Mouse (Mus musculus): Measurements from ENCODE around the gene Igfbp7.

DNA sequence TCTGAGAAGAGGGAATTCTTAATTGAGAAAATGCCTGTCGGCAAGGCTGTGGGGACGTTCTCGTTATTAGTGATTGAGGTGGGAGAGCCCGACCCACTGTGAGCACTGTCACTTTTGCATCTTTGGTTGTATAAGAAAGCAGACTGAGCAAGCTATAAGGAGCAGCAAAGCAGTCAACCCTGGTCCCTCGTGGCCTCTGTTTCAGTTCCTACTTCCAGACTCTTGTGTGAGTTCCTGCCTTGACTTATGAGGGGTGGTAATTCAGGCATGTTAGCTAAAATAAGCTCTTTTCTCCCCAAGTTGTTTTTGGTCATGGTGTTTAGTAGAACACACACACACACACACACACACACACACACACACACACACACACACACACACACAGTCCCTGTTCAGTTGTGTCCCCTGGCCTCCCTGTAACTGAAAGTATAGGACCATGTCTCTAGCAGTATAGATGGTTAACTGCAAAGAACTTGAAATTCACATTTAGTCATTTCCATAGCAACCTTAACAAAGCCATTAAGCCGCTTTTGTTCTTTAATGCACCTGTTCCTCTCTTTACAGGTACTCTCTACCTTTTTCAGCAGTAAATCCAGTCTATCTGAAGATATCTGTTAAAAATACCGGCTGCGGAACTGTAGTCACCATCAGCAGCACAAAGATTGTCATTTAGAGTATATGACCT, 36.2 kb upstream of the Igfbp7 start:
- TF ChIP-seq POLR2A (IDR thresholded peaks at IDR 0.05; ENCODE audit: insufficient read length, low read depth), result no peak
- TF ChIP-seq E2F4 (IDR thresholded peaks at IDR 0.05; ENCODE audit: insufficient read depth), result no peak
- no peak for TF ChIP-seq POLR2AphosphoS2 (IDR thresholded peaks at IDR 0.05; ENCODE audit: insufficient read length, low read depth)
- no peak for TF ChIP-seq MAX (IDR thresholded peaks at IDR 0.05; ENCODE audit: low read depth)
